Mouse (Mus musculus) limb, embryonic 11.5 days (tissue): ENCODE measurements around the gene Jpt1. TPM values are rescaled to one million over a fixed set of nuclear protein-coding genes. Genes with fewer than 3 reads are reported as not detected.

Experiments used
- ATAC-seq: fragments of 200-750 bp; cut with Nextera tagmentation; 2 replicates; pipeline ENCODE4 v1.8.0; 2017; ENCODE audit warnings: low read depth; ENCODE audit not compliant: insufficient number of reproducible peaks, low FRiP score, low TSS enrichment
- DNase-seq: peaks from one replicate; pipeline ENCODE4 v3.0.0-alpha.2; 2015; ENCODE audit warnings: low spot score
- H3K27ac ChIP-seq: fragments of 300-500 bp; sonication (generic); replicated peaks from 2 replicates; pipeline ENCODE4 v1.5.1; 2014; ENCODE audit warnings: low read depth, mild to moderate bottlenecking, low read length
- H3K27me3 ChIP-seq: fragments of 300-500 bp; sonication (generic); 2 replicates; pipeline ENCODE4 v1.6.1; 2014; ENCODE audit warnings: mild to moderate bottlenecking, low read length, mixed read lengths; ENCODE audit not compliant: control insufficient read depth, insufficient read depth
- H3K36me3 ChIP-seq: fragments of 300-500 bp; sonication (generic); 2 replicates; pipeline ENCODE4 v1.6.1; 2014; ENCODE audit warnings: mild to moderate bottlenecking, low read length, moderate library complexity, mixed read lengths; ENCODE audit not compliant: control insufficient read depth, insufficient read depth
- H3K4me1 ChIP-seq: fragments of 300-500 bp; sonication (generic); 2 replicates; pipeline ENCODE4 v1.6.1; 2014; ENCODE audit warnings: low read length, mixed read lengths; ENCODE audit not compliant: control insufficient read depth, insufficient read depth
- H3K4me2 ChIP-seq: fragments of 300-500 bp; sonication (generic); 2 replicates; pipeline ENCODE4 v1.6.1; 2014; ENCODE audit warnings: low read depth, mild to moderate bottlenecking, moderate library complexity; ENCODE audit not compliant: severe bottlenecking
- H3K4me3 ChIP-seq: fragments of 300-500 bp; sonication (generic); 2 replicates; pipeline ENCODE4 v1.5.1; 2014; ENCODE audit warnings: low read depth, low read length
- H3K9ac ChIP-seq: fragments of 300-500 bp; sonication (generic); 2 replicates; pipeline ENCODE4 v1.6.1; 2014; ENCODE audit warnings: mild to moderate bottlenecking, low read length
- H3K9me3 ChIP-seq: fragments of 300-500 bp; sonication (generic); 2 replicates; pipeline ENCODE4 v1.6.1; 2016; ENCODE audit warnings: low read length; ENCODE audit not compliant: control insufficient read depth
- WGBS: fragments of 180-500 bp; shearing (Covaris S2); extraction: QIAGEN DNeasy Blood & Tissue Kit; methylation state at CpG from one replicate; pipeline ENCODE4 v1.1.7; 2014; 5-methylcytosine and 5-hydroxymethylcytosine counted together
- polyA plus RNA-seq: library from polyadenylated mRNA; unstranded; fragments of >200 nt; fragmentation: Nextera tagmentation; extraction: Ambion mirVana; gene quantifications from 2 replicates; pipeline ENCODE4 v1.2.1, GENCODE M21; 2014

Gene Jpt1
- 526 and 537 TPM in 2 replicates for polyA plus RNA-seq

GRCm38 (mm10) chr11:115514238-115514663 lies at the start of gene Jpt1:
TSS of gene Jpt1 (minus strand) at chr11:115514387.
- DNase-seq: peak; percentile 97
- Histone ChIP-seq H3K27ac (peak within 1 kb of the TSS; percentile 75), H3K36me3 (no peaks in the 10 kb centered on the region), H3K9ac (peak within 1 kb of the TSS; percentile 98), H3K27me3 (no peaks in the 10 kb centered on the region), H3K4me2 (peak within 1 kb of the TSS; percentile 82), H3K4me3 (peak within 1 kb of the TSS; percentile 100), H3K4me1 (peaks cover 31% of the 10 kb centered on the region), H3K9me3 (no peaks in the 10 kb centered on the region)
- ATAC-seq: peak; percentile 96
- under 1% methylated on average over 24 of the region's 24 CpGs for WGBS

- Histone ChIP-seq H3K4me1 (peaks cover 7% of the 10 kb centered on the region; the same call in 1 of the 2 replicates), H3K27ac (no peak overlapping the region), H3K27me3 (no peaks in the 10 kb centered on the region), H3K9me3 (no peaks in the 10 kb centered on the region), H3K36me3 (peaks cover 8% of the 10 kb centered on the region; the same call in 1 of the 2 replicates), H3K4me3 (peak overlapping the region; percentile 76), H3K4me2 (peak overlapping the region; percentile 76), H3K9ac (peak overlapping the region; percentile 58)
- DNase-seq: no peak
- ATAC-seq: no peak
- WGBS: 47% methylated on average over 4 of the region's 4 CpGs
Measured at GRCm38 (mm10) chr11:115563406-115563805, 49.2 kb upstream of the Jpt1 start.

GRCm38 (mm10) chr11:115555717-115556116 lies 41.5 kb upstream of the Jpt1 start:
- 80% methylated on average over 17 of the region's 17 CpGs for WGBS
- no peaks in the 10 kb centered on the region for H3K9me3 ChIP-seq

GRCm38 (mm10) chr11:115552783-115553182 lies 38.6 kb upstream of the Jpt1 start:
- Histone ChIP-seq H3K9me3 (no peaks in the 10 kb centered on the region), H3K4me3 (no peak overlapping the region), H3K9ac (no peak overlapping the region), H3K4me1 (no peaks in the 10 kb centered on the region), H3K4me2 (no peak overlapping the region), H3K36me3 (no peaks in the 10 kb centered on the region), H3K27me3 (no peaks in the 10 kb centered on the region), H3K27ac (no peak overlapping the region)
- DNase-seq (no peak), ATAC-seq (no peak)
- WGBS: 58% methylated on average over 4 of the region's 4 CpGs

More at GRCm38 (mm10) chr11:115555717-115556116, 41.5 kb upstream of the Jpt1 start:
- Histone ChIP-seq H3K9ac (no peak overlapping the region), H3K27me3 (no peaks in the 10 kb centered on the region), H3K27ac (no peak overlapping the region), H3K36me3 (no peaks in the 10 kb centered on the region), H3K4me1 (no peaks in the 10 kb centered on the region), H3K4me2 (no peak overlapping the region), H3K4me3 (no peak overlapping the region)
- ATAC-seq (no peak), DNase-seq (no peak)

GRCm38 (mm10) chr11:115543571-115543970 lies 29.4 kb upstream of the Jpt1 start:
- 82% methylated on average over 4 of the region's 4 CpGs for WGBS
- no peak for ATAC-seq
- H3K36me3 ChIP-seq: no peaks in the 10 kb centered on the region
- H3K9me3 ChIP-seq: no peaks in the 10 kb centered on the region
- no peak overlapping the region for H3K4me2 ChIP-seq
- H3K9ac ChIP-seq: no peak overlapping the region
- H3K27me3 ChIP-seq: no peaks in the 10 kb centered on the region
- no peak overlapping the region for H3K4me3 ChIP-seq
- no peaks in the 10 kb centered on the region for H3K4me1 ChIP-seq
- H3K27ac ChIP-seq: no peak overlapping the region
- DNase-seq: no peak

- H3K36me3 ChIP-seq: peaks cover under 1% of the 10 kb centered on the region; the same call in 1 of the 2 replicates
- WGBS: 69% methylated on average over 2 of the region's 2 CpGs
Measured at GRCm38 (mm10) chr11:115538045-115538444, 23.9 kb upstream of the Jpt1 start.

GRCm38 (mm10) chr11:115536856-115537568 lies 22.8 kb upstream of the Jpt1 start:
- Histone ChIP-seq H3K9ac (no peak overlapping the region), H3K27me3 (no peaks in the 10 kb centered on the region), H3K4me3 (no peak overlapping the region), H3K27ac (peak overlapping the region; percentile 100), H3K4me1 (no peaks in the 10 kb centered on the region), H3K4me2 (no peak overlapping the region), H3K9me3 (no peaks in the 10 kb centered on the region), H3K36me3 (peaks cover 7% of the 10 kb centered on the region; the same call in 1 of the 2 replicates)
- DNase-seq: no peak
- ATAC-seq: no peak
- WGBS: 83% methylated on average over 10 of the region's 10 CpGs

More at GRCm38 (mm10) chr11:115538045-115538444, 23.9 kb upstream of the Jpt1 start:
- Histone ChIP-seq H3K4me3 (no peak overlapping the region), H3K27me3 (no peaks in the 10 kb centered on the region), H3K4me1 (no peaks in the 10 kb centered on the region), H3K9ac (no peak overlapping the region), H3K9me3 (no peaks in the 10 kb centered on the region), H3K27ac (no peak overlapping the region), H3K4me2 (no peak overlapping the region)
- DNase-seq: no peak
- no peak for ATAC-seq

GRCm38 (mm10) chr11:115536038-115536681 lies 22.0 kb upstream of the Jpt1 start, which contains the start of gene Sumo2:
TSS of gene Sumo2 (minus strand) at chr11:115536276.
- Histone ChIP-seq H3K27ac (peak within 1 kb of the TSS; percentile 100), H3K27me3 (no peaks in the 10 kb centered on the region), H3K9me3 (no peaks in the 10 kb centered on the region), H3K36me3 (peaks cover 7% of the 10 kb centered on the region; the same call in 1 of the 2 replicates), H3K4me1 (no peaks in the 10 kb centered on the region), H3K4me3 (peak within 1 kb of the TSS; percentile 87), H3K9ac (peak within 1 kb of the TSS; percentile 99), H3K4me2 (peak within 1 kb of the TSS; percentile 51)
- WGBS: under 1% methylated on average over 62 of the region's 70 CpGs
- peak; percentile 88 for ATAC-seq
- peak; percentile 99 for DNase-seq
